Mouse (Mus musculus) bone marrow, adult 2 months (tissue): Measurements from ENCODE around the gene Grin2b.

Source experiments
- CTCF ChIP-seq: fragments of 200-500 bp; IDR thresholded peaks from 2 replicates; pipeline ENCODE4 v1.5.1; 2011; ENCODE audit warnings: low read length, control low read depth; ENCODE audit not compliant: control insufficient read depth, insufficient read depth
- POLR2A ChIP-seq: fragments of 200-500 bp; IDR thresholded peaks from 2 replicates; pipeline ENCODE4 v1.6.1; 2011; ENCODE audit warnings: low read depth, mild to moderate bottlenecking, control low read depth, low read length, borderline replicate concordance; ENCODE audit not compliant: control insufficient read depth

GRCm38 (mm10) chr6:135672003-135672402 is 501.3 kb downstream of the Grin2b start:
- no peak for TF ChIP-seq CTCF
- no peak for TF ChIP-seq POLR2A
